Mouse (Mus musculus): ENCODE measurements around the gene Acap1. TPM values are rescaled to one million over a fixed set of nuclear protein-coding genes. Genes with fewer than 3 reads are reported as not detected.
A peak's percentile ranks its signal among the peaks of the same experiment; 100 is the strongest.

The Acap1 gene
- total and polyA plus RNA-seq, 3 experiments = 39.6 to 70.9 (median 58.2) TPM

DNA sequence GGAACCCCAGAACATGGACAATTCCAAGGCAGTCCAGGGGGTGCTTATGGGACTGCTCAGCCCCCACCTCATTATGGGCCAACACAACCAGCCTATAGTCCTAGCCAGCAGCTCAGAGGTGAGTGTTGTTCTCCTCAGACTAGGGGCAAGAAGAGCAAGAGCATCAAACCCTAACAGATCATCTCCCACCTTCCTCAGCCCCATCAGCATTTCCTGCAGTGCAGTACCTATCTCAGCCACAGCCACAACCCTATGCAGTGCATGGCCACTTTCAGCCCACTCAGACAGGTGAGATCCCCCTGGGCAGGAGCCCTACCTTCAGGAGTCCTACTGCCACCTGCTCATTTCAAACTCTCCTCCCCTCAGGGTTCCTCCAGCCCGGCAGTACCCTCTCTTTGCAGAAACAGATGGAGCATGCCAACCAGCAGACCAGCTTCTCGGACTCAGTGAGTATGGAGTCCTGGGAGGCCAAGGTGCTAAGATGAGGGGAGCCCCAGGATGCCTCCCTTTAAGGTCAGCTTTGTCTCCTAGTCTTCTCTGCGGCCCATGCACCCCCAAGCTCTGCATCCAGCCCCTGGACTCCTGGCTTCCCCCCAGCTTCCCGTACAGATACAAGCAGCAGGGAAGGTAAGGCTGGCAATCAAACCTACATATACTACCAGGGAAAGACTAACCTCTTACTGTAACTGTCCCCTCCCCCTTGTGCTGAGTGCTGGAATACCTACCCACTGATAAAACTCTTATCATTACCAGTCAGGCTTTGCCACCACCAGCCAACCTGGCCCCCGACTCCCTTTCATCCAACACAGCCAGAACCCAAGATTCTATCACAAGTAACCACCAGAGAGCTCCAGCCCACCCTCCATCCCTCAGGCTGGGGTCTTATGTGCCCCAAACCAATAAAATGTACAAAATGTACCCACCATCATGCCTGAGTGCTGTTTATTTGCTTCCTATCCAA lies 20.6 kb upstream of the Acap1 start:
- H3K9ac ChIP-seq (ENCODE audit: insufficient read depth, low read depth) = no peak overlapping the region
- H3K27ac ChIP-seq (ENCODE audit: insufficient read depth, low read depth) = no peak overlapping the region
- DNase-seq (ENCODE audit: extremely low read depth) = no peak
- H3K27me3 ChIP-seq (replicated peaks) = no peaks in the 10 kb centered on the region
- TF ChIP-seq CHD2 (IDR thresholded peaks at IDR 0.05; ENCODE audit: low read length) (peak; percentile 72), CTCF (conservative IDR thresholded peaks at IDR 0.05 in 1 of 2, IDR thresholded peaks at IDR 0.05 in 1 of 2; ENCODE audit: low read depth in 2 of 2, low read length in 2 of 2) (peak in 1 of 2 experiments; percentile 6; a peak in 1 of 4 replicates), MAX (IDR thresholded peaks at IDR 0.05; ENCODE audit: low read length) (no peak), ZMIZ1 (IDR thresholded peaks at IDR 0.05; ENCODE audit: low read depth, low read length) (peak; percentile 70), MYC (IDR thresholded peaks at IDR 0.05; ENCODE audit: low read depth, low read length) (no peak), POLR2AphosphoS2 (IDR thresholded peaks at IDR 0.05; ENCODE audit: low read depth, low read length) (peak; percentile 22), POLR2A (IDR thresholded peaks at IDR 0.05; ENCODE audit: low read depth, low read length) (peak; percentile 55)
- H3K79me2 ChIP-seq (replicated peaks; ENCODE audit: control insufficient read depth, extremely low read depth, insufficient read depth, poor library complexity, severe bottlenecking) = peaks cover 50% of the 10 kb centered on the region
- H3K9me3 ChIP-seq (replicated peaks; ENCODE audit: low read length) = no peaks in the 10 kb centered on the region
- peaks cover 21 to 61% of the 10 kb centered on the region in 2 experiments for H3K4me1 ChIP-seq (ENCODE audit: control insufficient read depth in 1 of 2, insufficient read depth in 2 of 2)
- no peak overlapping the region for H3K4me2 ChIP-seq (ENCODE audit: insufficient read depth, low read depth, poor library complexity, severe bottlenecking)
- H3K36me3 ChIP-seq (replicated peaks in 1 of 2; ENCODE audit: control insufficient read depth in 1 of 2, insufficient read depth in 1 of 2, low read length in 1 of 2) = peaks cover 65 to 79% of the 10 kb centered on the region in 2 experiments
- dilution Hi-C loops (cut with MboI; ENCODE audit: extremely low pct_ligation_motif_present, extremely low pct_unique_long_range_greater_than_20kb, low sequenced_read_pairs) (no loop called here), in situ Hi-C loops (cut with MboI; ENCODE audit: low pct_ligation_motif_present, low pct_unique_long_range_greater_than_20kb, low sequenced_read_pairs) (loop anchor here (5.0 kb wide), 1 partner anchor 34 kb away; the partner anchor contains the start of gene Kctd11)
- peak overlapping the region in 1 of 3 experiments; percentile 8 for H3K4me3 ChIP-seq (replicated peaks in 1 of 3; ENCODE audit: low read depth in 2 of 3, low read length in 2 of 3, poor library complexity in 1 of 3)

DNA sequence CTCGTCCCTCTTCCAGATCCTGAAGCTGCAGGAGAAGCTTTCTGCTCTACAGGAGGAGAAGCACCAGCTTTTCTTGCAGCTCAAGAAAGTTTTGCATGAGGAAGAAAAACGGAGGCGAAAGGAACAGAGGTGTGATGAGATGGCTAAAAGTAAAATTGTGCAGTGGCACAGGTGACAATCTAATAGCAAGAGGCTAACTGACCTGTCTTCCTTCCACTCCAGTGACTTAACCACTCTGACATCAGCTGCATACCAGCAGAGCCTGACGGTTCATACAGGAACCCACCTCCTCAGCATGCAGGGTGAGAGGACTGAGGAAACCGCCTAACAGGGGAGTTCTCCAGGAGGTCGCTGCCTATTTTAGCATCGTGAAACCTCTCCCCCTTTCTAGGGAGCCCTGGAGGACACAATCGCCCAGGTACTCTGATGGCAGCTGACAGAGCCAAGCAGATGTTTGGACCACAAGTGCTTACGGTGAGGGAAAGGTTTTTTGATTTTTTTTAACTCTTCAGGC lies 19.6 kb upstream of the Acap1 start:
- peak overlapping the region; percentile 67 to 91 (median 79) for H3K4me3 ChIP-seq (replicated peaks in 1 of 3; ENCODE audit: low read depth in 2 of 3, low read length in 2 of 3, poor library complexity in 1 of 3)
- dilution Hi-C loops (cut with MboI; ENCODE audit: extremely low pct_ligation_motif_present, extremely low pct_unique_long_range_greater_than_20kb, low sequenced_read_pairs) = no loop called here
- H3K27ac ChIP-seq (ENCODE audit: insufficient read depth, low read depth) = no peak overlapping the region
- peak overlapping the region; percentile 77 for H3K4me2 ChIP-seq (ENCODE audit: insufficient read depth, low read depth, poor library complexity, severe bottlenecking)
- H3K36me3 ChIP-seq (replicated peaks in 1 of 2; ENCODE audit: control insufficient read depth in 1 of 2, insufficient read depth in 1 of 2, low read length in 1 of 2) = peaks cover 74 to 88% of the 10 kb centered on the region in 2 experiments
- no peaks in the 10 kb centered on the region for H3K27me3 ChIP-seq (replicated peaks)
- H3K9me3 ChIP-seq (replicated peaks; ENCODE audit: low read length) = no peaks in the 10 kb centered on the region
- in situ Hi-C loops (cut with MboI; ENCODE audit: low pct_ligation_motif_present, low pct_unique_long_range_greater_than_20kb, low sequenced_read_pairs) = loop anchor here (5.0 kb wide), 1 partner anchor 33 kb away; the partner anchor contains the start of gene Kctd11
- peaks cover 40% of the 10 kb centered on the region for H3K79me2 ChIP-seq (replicated peaks; ENCODE audit: control insufficient read depth, extremely low read depth, insufficient read depth, poor library complexity, severe bottlenecking)
- H3K9ac ChIP-seq (ENCODE audit: insufficient read depth, low read depth) = no peak overlapping the region
- peak; percentile 50; the same call in 1 of the 2 replicates for TF ChIP-seq POLR2A (IDR thresholded peaks at IDR 0.05; ENCODE audit: low read depth, low read length)
- TF ChIP-seq GABPA (IDR thresholded peaks at IDR 0.05; ENCODE audit: insufficient replicate concordance, low read depth, low read length) = no peak
- peak; percentile 53; the same call in 1 of the 2 replicates for TF ChIP-seq POLR2AphosphoS2 (IDR thresholded peaks at IDR 0.05; ENCODE audit: low read depth, low read length)
- peaks cover 21 to 61% of the 10 kb centered on the region in 2 experiments for H3K4me1 ChIP-seq (ENCODE audit: control insufficient read depth in 1 of 2, insufficient read depth in 2 of 2)
- no peak for DNase-seq (ENCODE audit: extremely low read depth)

GRCm38 (mm10) chr11:69914372-69914764 lies 19.0 kb upstream of the Acap1 start:
- peak overlapping the region; percentile 71 for H3K9ac ChIP-seq (ENCODE audit: insufficient read depth, low read depth)
- DNase-seq (ENCODE audit: extremely low read depth) = no peak
- peak overlapping the region; percentile 67 to 91 (median 79) for H3K4me3 ChIP-seq (replicated peaks in 1 of 3; ENCODE audit: low read depth in 2 of 3, low read length in 2 of 3, poor library complexity in 1 of 3)
- H3K4me2 ChIP-seq (ENCODE audit: insufficient read depth, low read depth, poor library complexity, severe bottlenecking) = peak overlapping the region; percentile 77
- H3K79me2 ChIP-seq (replicated peaks; ENCODE audit: control insufficient read depth, extremely low read depth, insufficient read depth, poor library complexity, severe bottlenecking) = peaks cover 34% of the 10 kb centered on the region
- no peaks in the 10 kb centered on the region for H3K9me3 ChIP-seq (replicated peaks; ENCODE audit: low read length)
- peaks cover 80 to 92% of the 10 kb centered on the region in 2 experiments for H3K36me3 ChIP-seq (replicated peaks in 1 of 2; ENCODE audit: control insufficient read depth in 1 of 2, insufficient read depth in 1 of 2, low read length in 1 of 2)
- H3K27ac ChIP-seq (ENCODE audit: insufficient read depth, low read depth) = peak overlapping the region; percentile 54
- dilution Hi-C loops (cut with MboI; ENCODE audit: extremely low pct_ligation_motif_present, extremely low pct_unique_long_range_greater_than_20kb, low sequenced_read_pairs) (no loop called here), in situ Hi-C loops (cut with MboI; ENCODE audit: low pct_ligation_motif_present, low pct_unique_long_range_greater_than_20kb, low sequenced_read_pairs) (no loop called here)
- TF ChIP-seq EP300 (IDR thresholded peaks at IDR 0.05; ENCODE audit: low read length) (no peak), MYC (IDR thresholded peaks at IDR 0.05; ENCODE audit: low read depth, low read length) (no peak), MXI1 (IDR thresholded peaks at IDR 0.05; ENCODE audit: low read depth, low read length) (no peak), ZMIZ1 (IDR thresholded peaks at IDR 0.05; ENCODE audit: low read depth, low read length) (peak; percentile 1; the same call in 1 of the 2 replicates), CTCF (conservative IDR thresholded peaks at IDR 0.05 in 1 of 2, IDR thresholded peaks at IDR 0.05 in 1 of 2; ENCODE audit: low read depth in 2 of 2, low read length in 2 of 2) (no peak), E2F4 (IDR thresholded peaks at IDR 0.05; ENCODE audit: insufficient replicate concordance, low read depth, low read length) (no peak), JUN (IDR thresholded peaks at IDR 0.05; ENCODE audit: insufficient read depth, low read depth, low read length) (no peak), IRF4 (IDR thresholded peaks at IDR 0.05; ENCODE audit: low read depth, low read length) (no peak), KAT2A (IDR thresholded peaks at IDR 0.05; ENCODE audit: insufficient replicate concordance, low read length) (no peak), HCFC1 (IDR thresholded peaks at IDR 0.05; ENCODE audit: low read depth, low read length) (no peak), GABPA (IDR thresholded peaks at IDR 0.05; ENCODE audit: insufficient replicate concordance, low read depth, low read length) (no peak), ZKSCAN1 (IDR thresholded peaks at IDR 0.05; ENCODE audit: borderline replicate concordance, low read depth, low read length) (no peak), BHLHE40 (IDR thresholded peaks at IDR 0.05; ENCODE audit: low read depth, low read length) (no peak), CHD2 (IDR thresholded peaks at IDR 0.05; ENCODE audit: low read length) (no peak), UBTF (IDR thresholded peaks at IDR 0.05; ENCODE audit: low read depth, low read length) (peak; percentile 20; the same call in 1 of the 2 replicates), USF2 (conservative IDR thresholded peaks at IDR 0.05; ENCODE audit: low read depth, low read length) (no peak), ZC3H11A (IDR thresholded peaks at IDR 0.05; ENCODE audit: low read depth, low read length) (no peak), SMC3 (IDR thresholded peaks at IDR 0.05; ENCODE audit: low read depth, low read length) (no peak)
- no peaks in the 10 kb centered on the region for H3K27me3 ChIP-seq (replicated peaks)
- peaks cover 21 to 61% of the 10 kb centered on the region in 2 experiments for H3K4me1 ChIP-seq (ENCODE audit: control insufficient read depth in 1 of 2, insufficient read depth in 2 of 2)

All from CH12.LX (cell line).